Mouse (Mus musculus): ENCODE measurements around the gene Nos1ap.

Gene Nos1ap

DNA sequence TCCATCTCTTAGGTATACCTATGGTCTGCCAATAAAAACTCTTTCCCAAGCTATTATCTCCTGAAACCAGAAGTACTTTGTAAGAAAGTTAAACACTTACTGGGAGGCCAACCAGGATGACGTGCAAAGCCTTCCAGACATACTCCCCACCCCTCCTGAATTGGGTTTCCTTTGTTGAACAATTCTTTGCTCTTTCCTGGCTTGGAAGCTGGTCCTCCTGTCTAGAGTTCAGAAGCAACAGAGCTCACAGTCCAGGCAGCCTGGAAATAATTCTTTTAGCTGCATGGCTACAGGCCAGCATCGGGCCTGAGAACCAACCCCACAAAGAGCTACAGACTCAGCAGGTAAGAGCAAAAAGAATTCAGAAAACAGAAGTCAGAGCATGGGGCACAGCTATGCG lies 243.4 kb downstream of the Nos1ap start:
- peak; percentile 61 for DNase-seq

DNA sequence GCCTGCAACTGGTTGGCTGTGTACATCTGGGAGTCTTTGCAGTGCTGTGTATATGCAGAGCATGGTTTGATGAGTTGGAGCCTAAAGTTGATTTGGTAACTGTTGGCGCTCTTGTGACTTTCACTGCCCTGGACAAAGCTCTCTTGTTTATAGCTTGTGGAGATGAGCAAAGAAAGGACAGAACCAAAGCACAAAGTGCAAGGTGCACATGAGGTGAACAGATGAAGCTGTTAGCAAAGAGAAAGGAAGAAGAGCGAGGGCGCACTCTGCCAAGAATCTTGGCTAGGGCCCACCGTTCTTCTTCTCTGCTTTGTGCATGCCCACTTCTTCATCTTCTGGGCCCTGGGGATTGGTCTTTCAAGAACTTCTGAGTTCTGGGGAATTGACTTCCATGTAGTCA lies 245.8 kb downstream of the Nos1ap start:
- DNase-seq = no peak

DNA sequence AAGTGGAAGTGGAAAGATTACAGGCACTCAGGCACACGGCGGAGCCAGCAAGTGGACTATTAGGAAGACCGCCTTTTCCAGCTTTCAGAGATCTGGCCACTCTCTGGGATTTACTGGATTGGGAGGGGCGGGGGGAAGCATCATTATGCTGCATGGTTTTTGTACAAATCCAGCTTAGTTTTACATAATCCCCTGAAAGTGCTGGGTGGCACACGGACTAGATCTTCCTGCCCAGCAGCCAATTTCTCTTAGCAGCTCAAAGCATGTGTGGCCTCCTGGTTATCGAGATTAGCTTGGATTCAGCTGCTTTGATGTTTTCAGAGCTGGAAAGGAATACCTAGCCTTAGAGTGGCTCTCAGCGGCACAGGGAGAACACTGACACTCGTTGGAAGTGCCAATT lies 246.6 kb downstream of the Nos1ap start:
- no peak for DNase-seq

DNA sequence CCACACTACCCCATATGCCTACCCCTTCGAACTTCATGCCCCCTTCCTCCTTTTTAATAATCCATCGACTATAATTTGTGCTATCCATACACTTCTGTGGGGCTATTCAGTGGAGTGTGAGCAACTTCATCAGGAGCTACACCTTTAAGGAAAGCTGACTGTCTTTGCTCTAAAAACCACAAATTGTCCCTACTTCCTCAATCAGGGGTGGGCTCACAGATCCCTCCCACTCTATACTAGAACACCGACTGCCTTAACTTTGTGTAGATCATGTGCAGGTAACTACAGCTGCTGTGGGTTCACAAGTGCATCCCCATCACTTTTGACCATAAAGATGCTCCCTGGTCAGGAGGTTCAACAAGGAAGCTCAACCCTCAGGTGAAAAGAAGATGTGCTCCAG lies 249.7 kb downstream of the Nos1ap start:
- no peak for DNase-seq

DNA sequence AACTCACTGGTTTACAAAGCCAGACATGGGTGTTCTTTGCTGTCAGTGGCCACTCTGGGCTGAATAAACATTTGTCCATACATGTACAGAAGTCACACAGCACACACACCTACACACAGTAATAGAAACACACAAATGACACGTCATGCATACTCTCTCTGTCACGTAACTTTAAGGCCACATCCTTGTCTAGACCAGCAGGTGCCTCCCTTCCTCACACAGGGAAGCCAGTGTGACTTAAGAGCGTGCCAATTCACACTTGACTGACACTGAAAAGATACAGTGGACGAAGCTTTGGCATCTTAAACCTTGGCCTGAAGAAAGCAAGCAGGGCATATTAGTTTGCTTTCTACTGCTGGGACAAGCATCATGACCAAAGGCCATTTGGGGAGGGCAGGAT lies 256.9 kb downstream of the Nos1ap start:
- no peak for DNase-seq

DNA sequence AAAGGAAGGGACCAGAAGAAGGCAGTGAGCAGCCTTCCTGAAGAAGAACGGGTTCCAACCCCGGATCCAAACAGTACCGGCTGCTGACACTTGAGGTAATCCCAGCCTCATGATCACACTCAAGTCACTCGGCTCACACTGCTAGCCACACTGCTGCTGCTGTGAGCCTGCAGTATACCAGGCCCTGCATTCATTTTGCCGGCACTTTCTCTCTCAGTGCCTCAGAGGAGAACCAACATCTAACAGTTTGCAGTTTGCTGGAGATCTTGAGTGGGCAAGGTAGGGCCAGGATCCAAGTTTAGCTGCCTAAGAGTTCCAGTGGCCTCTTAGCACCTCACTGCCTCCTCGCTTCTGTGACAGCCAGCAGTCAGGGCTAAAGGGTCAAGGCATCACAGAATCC lies 257.7 kb downstream of the Nos1ap start:
- DNase-seq = no peak

DNA sequence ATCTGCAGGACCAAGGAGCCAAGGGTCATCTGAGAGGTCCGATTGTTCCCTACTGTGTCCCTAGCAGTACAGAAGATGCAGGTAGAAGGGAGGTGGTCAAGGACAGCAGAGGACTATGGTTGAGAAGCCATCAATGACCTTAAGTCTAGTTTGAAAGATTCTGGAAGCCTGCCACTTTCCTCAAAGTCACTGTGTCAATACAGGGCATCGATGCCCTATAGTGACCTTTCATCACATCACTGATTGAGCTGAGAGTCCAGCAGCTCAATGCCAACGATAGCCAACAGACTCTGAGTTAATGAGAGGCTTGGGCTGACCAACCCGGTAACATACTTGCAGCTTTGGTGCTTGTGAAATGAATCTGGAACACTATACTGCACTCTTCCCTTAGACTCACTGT lies 264.4 kb downstream of the Nos1ap start:
- DNase-seq = no peak

DNA sequence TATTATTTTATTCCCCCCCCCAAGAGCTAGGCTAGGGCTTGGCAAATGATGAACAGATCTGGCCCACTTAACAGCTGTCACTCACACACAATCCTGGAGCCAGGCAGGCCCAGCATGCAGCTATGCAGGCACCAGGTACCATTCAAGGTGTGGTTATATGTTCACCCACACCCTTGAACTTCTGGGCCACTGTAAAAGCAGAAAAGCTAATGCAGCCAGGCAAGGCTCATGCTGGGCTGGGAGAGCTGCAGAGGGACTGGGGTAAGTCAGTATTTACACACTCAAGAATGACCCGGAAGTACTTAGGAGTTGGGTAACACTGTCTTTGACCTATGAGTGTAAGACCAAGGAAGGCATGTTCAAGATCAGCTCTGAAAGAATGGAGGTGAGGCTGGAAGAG lies 265.3 kb downstream of the Nos1ap start:
- peak; percentile 24 for DNase-seq

DNA sequence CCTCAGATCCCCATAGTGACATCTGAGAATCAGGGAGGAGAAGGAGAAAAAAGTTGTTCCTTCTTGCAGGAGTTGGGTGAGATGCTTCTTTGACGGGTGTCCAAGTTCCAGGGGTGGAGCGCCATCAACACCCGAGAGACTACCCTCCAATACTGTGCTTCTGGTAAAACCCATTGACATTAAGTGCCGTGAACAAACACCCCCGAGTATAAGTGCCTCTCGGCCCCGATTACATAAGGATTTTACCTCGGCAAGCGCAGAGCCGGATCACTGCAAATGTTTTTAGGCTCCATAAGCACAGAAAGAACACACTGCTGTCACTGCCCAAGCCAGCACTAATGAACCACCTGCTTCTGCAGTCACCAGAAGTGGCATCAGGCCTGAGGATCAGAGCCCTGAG lies 266.7 kb downstream of the Nos1ap start:
- peak; percentile 82 for DNase-seq

DNA sequence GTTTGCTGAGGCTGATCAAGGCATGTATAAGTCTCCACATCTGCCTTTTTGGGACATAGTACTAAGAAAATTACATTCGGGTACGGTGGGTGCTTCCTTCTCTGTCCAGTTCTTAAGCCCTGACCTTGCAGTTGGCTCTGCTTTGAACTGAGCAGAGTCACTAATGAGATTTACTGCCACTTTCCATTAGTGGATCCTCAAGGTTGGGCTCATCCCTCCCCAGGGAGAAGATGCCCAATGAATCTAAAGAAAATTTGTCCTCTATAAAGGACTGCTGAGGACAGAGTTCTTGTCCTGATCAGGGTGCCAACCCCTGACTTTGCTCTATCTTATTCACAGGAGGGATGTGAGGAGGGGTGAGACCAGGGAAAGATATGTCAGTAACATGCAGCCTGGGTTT lies 267.6 kb downstream of the Nos1ap start:
- DNase-seq = no peak

DNA sequence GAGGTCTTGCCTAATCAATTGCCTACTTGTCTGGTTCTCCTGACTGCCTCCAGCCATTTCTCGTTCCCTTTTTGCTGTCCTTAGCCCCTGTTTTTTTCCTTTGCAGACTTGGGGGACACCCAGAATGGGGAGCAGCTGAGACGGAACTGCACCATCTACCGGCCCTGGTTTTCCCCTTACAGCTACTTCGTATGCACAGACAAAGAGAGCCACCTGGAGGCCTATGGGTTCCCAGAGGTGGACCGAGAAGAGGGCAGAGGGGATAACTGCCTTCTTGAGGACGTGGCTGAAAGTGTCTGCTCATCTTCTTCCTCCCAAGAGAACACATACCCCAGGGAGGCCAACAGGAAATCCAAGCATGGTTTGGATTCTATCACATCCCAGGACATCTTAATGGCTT lies 278.2 kb downstream of the Nos1ap start:
- no peak for DNase-seq

DNA sequence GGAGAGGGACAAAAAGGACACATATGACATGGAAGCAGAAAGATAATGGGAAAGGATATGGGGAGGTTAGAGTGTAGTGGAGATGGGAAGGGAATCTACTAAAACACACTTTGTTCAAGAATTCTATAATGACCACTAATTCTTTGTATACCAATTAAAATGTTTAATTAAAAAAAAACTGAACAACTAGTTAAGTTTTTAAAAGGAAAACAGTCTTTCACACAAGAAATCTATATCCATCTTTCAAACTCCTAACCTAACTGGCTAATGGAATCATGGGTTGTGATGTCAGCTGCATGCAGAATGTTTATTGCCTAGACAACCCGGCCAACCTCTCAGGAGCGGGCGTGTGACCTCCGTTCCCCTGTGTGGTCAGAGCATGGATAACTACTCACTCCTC lies 281.2 kb downstream of the Nos1ap start, which contains the start of gene Spata46:
Spata46 (plus strand) TSS at position 301 of the 400 bp plus-strand sequence.
- DNase-seq = no peak

DNA sequence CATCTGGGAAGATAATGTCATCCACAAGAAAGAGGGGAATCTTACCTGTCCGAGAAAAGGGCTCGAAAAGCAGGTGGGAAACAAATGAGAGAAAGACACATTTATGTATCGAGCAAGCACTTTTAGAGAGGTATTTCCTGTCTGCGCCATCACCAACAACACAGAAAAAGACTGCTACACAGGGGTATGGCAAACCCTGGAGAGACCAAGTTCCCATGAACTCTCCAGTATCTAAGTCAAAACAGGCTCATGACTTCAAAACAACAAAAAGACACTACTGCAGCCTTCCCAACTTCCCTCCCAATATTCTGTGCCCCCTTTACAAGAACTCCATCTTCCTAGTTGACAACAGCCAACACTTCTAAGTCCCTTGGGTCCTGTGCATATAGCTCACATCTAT lies 283.4 kb downstream of the Nos1ap start, which contains the start of gene Gm7694:
Gm7694 (minus strand) TSS at position 101 of the 400 bp plus-strand sequence.
- no peak for DNase-seq

DNA sequence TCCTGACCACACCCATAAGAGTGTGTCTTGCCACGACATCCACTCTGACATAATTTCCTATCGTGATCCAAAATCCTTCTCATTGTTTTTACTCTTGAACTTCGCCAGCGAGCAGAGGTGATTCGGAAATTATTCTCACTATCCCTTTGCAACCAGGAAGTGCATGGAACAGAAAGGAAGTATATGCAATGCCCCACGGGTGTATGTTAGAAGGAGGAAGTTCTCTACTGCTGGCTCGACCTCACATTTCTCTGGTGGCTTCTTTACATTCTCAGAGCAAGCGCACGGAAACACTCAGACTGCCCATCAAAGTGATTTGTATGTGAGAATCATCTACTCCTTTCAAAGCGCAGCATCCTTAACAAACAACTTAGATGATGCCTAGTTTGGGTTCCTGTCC lies 284.7 kb downstream of the Nos1ap start:
- no peak for DNase-seq

DNA sequence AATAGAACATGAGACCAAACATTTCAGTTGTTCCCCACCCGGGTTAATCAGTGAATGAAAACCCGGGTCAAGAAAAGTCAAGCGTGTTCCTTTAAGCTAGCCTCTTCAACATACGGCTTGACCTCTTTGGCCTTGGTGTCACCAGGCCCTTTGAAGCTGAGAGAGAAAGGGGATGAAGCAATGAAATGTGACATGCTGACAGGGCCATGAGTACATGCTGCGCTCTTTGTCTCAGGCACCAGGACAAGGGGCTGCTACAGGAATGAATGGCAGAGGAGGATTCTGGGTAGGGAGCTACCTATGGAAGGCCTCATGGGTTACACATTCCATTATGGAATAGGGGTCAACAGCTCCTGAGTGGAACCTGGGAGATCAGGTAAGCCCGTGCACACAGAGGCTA lies 286.6 kb downstream of the Nos1ap start:
- no peak for DNase-seq

DNA sequence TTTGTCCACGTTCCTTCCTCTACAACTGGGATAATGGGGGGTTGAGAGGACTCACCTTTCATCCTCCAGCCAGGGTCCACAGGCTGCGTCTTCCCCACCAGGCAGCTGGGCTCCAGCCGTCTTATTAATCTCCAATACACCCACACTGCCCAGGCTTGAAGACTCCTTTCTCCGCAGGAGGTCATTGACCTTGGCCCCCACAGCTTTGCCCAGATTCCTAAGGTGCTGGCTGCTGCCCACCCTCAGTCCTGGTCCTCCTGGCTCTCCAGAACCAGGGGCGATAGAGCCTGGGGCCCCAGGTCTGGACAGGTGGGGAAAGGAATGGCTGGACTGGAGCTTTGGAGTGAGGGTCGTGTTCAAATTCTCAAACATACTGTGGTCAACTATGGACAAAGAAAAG lies 287.2 kb downstream of the Nos1ap start:
- no peak for DNase-seq

DNA sequence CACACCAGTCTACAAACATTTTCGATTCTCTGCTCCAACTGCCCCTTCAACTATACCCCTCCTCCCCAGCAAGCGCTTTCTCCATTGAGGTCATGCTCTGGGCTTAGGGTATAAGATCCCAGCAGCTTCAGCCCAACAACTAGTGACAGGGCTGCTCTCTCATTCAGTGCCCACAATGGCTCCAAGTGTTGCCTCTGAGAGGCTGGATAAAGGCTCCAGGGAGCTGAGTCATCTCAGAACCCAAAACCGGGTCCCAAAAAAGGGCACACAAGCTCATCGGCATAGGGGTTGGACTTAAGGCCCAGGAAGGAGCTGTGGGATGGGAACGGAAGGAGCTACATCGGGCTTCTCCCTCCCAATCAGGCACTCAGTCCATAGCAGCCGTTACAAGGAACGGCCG lies 288.0 kb downstream of the Nos1ap start:
- no peak for DNase-seq

DNA sequence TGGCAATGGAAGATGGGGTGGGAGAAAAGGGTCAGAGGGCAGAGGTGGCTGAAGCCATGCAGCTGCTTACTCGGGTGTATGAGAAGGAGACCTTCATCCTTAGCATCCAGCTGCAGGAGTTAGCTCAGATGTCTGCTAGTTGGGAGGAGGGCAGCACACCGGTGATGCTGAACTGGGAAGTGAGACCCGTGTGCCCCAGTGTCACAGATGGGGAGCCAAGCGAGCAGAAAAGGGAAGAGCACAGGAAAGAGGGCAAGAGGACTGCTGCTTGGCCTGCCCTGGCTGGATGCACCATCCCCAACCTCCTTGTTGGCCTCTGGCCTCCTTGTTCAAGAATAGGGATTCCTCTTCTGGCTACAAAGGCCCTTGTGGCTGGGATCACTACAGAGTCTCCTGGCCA lies 290.2 kb downstream of the Nos1ap start:
- DNase-seq = no peak

DNA sequence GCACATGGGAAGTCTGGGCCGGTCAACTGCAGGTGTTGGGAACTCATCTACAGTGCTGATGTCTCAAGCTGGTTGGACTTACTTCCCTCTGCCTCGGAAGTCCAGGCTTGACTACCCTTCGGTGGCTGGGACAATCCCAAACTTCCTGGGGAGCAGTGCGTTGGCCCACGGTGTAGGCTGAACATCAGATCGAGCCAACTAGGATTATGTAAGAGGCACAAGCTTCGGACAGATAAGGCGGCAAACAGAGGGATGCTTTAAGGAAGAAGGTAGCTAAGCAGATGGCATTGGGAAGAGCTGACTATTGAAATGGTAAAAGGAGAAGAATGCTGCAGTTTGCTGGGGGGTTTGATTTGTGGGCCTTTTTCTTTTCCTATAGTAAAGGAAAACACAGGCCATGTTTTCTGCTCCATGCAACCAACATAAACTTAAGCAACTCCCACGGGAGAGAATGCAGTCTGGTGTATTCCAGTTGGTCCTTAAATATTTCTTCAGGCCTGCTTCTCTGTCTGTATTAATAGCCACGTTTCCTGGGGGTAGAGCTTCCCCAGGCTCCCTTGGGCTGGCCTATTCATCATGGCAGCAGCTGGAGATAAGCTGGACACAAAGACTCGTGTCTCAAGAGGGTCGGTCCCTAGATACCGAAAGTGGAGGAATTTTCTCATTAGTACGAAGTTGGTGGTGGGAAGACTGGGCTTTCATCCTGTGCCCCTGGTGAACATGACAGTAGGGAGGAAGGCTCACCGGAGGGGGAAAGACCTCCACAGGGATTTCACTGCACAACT lies 294.7 kb downstream of the Nos1ap start:
- DNase-seq = no peak

DNA sequence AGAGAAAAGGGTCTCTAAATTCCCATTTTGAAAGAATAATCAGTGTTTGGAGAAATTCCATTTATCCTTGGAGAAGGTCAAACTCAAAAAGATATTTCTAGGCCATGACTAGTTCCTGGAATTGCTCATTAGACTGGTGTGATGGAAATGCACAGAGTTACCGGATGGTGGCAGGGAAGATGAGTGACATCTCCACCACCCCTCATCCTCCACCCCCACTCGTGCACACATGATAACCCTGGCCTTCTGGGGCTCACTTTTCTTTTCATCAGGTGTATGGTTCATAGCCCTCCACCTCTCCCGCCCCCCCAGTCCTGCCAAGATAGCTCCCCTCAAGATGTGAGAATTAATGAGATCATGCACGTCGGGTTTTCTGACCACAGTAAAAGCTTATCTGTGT lies 296.4 kb downstream of the Nos1ap start:
- no peak for DNase-seq

DNA sequence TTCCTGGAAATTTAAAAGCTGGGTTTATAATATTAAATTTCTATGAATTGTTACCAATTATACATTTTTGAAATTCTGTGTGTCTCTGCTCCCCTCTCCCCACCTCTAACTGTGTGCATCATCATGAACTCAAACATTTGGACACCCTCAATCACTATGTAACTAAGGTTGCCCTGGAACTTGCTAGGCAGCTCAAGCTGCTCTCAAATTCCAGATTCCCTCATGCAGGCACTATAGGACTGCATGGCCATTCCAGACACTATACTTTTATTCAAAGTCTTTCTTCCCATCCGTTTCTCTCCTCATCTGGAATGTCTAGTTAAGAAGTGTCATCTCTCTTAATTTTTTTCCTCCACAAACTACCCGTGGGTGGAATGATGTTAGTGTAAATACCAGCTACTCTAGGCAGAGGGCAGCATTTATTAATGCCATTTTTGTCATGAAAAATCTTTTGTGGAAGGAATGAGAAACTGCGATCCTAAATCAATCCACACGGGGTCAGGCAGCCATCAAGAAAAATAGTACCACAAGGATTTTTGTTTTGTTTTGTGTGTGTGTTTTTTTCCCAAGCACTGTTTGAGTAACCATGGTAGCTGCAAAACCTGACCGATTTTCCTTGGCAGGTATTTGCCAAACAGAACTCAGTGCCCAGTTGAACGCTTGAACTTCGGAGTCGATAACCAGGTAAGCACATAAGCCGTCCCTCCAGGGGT lies 297.3 kb downstream of the Nos1ap start:
- DNase-seq = peak; percentile 81

DNA sequence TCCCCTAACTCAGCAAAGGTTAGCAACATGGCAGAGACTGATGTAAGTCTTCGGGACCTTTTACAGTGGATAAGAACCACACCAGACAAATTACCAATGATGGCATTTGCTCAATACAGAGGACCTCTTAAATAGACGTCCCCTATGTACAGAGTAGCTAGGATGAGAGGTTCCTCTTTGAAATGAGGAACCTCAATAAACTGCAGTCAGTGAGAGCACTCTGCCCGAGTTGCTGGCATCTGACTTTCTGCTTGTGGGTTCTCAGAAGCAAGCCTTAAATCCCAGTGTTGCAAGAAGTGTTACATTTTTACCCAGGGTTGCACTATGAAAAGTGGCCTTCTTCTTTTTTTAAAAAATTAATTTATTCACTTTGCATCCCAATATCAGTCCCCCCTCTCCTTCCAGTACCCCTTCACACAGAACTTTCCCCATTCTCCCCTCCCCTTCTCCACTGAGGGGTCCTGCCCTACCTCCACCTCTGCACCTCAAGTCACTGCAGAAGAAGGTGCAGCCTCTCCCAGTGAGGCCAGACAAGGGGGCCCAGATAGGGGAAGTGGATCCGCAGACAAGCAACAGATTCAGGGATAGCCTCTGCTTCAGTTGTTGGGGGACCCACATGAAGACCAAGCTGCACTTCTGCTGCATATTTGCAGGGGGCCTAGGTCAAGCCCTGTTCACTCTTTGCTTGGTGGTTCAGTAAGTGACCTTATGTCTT lies 307.1 kb downstream of the Nos1ap start:
- DNase-seq = peak; percentile 46

DNA sequence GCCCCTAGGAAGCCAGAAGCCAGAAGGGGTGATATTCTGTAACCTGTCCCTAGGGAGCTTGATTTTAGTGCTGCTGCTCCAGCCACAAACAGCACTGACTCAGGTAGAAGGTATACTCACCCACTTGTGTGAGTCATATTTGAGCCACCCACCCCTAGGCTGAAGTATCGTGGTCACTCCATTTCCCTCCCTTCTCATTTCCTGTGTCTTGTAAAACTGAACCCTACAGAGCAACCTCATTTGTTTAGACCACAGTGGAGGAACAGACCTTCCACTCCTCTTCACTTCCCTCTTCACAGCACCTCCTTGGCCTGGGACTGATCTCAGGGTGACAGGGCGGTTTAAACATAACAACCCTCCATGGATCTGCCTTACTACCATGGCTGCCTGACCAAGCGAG lies 312.6 kb downstream of the Nos1ap start, which contains the start of gene Sh2d1b1:
Sh2d1b1 (plus strand) TSS at position 305 of the 400 bp plus-strand sequence.
- peak; percentile 29 for DNase-seq

DNA sequence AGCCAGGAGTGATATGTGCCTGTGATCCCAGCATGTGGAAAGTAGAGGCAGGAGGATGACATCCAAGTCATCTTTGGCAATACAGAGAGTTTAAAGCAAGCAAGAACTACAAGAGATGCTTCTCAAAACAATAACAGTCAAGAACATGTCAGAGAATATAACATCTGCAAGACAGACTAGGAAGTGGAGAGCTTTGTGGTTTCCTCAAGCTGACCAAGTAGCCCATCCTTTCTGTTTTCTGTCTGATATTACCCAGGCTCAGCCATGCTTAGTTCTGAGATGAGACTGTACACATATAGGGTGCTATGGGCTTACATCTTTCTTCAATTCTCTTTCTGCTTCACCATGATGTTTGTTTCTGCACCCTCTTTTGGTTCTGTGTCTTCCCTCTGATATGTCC lies 316.4 kb downstream of the Nos1ap start:
- no peak for DNase-seq

All from lung, postnatal 36 days (tissue).